Mouse (Mus musculus) liver, adult (tissue): Measurements from ENCODE around the gene Spryd7.

Source experiments
- GATA4 ChIP-seq: IDR thresholded peaks from 2 replicates; pipeline ENCODE4 v1.6.1; 2014; ENCODE audit warnings: mild to moderate bottlenecking, low read length; ENCODE audit not compliant: insufficient replicate concordance

Gene Spryd7

DNA sequence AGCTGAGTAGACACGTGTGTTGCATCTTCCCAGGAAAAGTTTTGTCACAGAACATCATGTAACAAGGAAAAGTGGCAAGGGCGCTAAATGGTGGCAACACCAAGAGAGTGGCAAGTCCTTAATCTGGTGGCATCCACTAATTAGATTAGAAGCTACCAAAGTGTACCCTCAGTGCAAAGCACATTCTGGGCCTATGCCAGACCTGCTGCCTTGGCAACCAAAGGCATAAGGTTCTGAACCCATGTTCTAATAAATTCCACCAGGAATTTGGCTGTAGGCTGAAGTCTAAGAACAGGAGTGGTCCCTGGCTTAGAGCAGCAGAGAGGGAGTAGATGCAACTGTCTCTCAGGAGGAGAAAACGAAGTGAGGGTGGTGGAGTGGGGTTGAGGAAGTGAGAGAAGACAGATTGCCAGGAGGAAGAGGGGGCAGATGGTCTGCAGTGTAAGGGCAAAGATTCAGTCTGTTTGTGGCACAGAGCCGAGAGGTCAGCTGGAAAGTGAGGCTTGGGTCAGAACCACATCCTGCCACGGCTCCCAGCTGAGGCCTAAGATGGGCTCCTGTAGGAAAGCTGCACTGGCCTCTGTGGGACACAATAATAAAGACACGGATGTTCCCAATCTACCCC, 63.1 kb downstream of the Spryd7 start:
- no peak for TF ChIP-seq GATA4
